Mouse (Mus musculus) adrenal gland, postnatal 14 days (tissue): Measurements from ENCODE around the gene Olfr771. TPM values are rescaled to one million over a fixed set of nuclear protein-coding genes. Genes with fewer than 3 reads are reported as not detected.
"Not testable (repeated sequence)": the region's sequence is repeated elsewhere in the genome, so short reads cannot be mapped to it uniquely, and the experiment has no call there.

Source experiments
- DNase-seq: peaks from one replicate; pipeline ENCODE4 v3.0.0; 2021; ENCODE audit warnings: mixed read lengths
- long read RNA-seq, 2 experiments: library from polyadenylated mRNA; stranded (forward); transcript quantifications; one replicate each; pipeline ENCODE4 v2.0.0; 2021
- total RNA-seq: library from RNA; stranded (reverse); gene quantifications from 2 replicates; pipeline ENCODE4 v1.2.3, GENCODE M21; 2021

Gene Olfr771
- total RNA-seq: not detected in 2 replicates
- long read RNA-seq, experiment 1: 0 reads
- long read RNA-seq, experiment 2: 0 reads

- DNase-seq: no peak
Observed at GRCm38 (mm10) chr10:129164651-129165050, at the start of gene Olfr771. Gene Olfr771, minus strand, starts transcription at chr10:129164751.

DNA sequence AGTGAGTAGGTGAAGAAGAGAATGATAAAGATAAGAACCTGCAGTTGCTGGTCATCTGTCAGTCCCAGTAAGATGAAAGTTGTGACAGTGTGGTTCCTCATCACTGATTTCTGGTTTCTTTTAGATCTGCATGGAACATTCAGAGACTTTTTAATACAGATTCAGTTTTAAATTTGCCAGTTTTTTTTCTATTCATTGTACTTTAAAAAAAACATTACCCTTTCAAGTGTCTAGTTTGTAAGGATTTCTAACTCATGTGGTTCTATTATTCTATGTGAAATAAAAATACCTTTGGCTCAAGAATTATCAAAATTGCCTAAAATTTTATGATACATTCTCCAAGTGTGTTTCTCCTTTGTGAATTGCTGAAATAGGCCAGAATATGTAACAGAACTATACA is 22.8 kb upstream of the Olfr771 start, which contains the start of gene Olfr773:
Gene Olfr773, minus strand, starts transcription at position 101 of the 400 bp plus-strand sequence.
- DNase-seq: not testable (repeated sequence)

- DNase-seq: not testable (repeated sequence)
Observed at GRCm38 (mm10) chr10:129177821-129178220, 13.3 kb upstream of the Olfr771 start, which contains the start of gene Olfr772. Gene Olfr772, minus strand, starts transcription at chr10:129177921.

- no peak for DNase-seq
Observed at GRCm38 (mm10) chr10:129138898-129139297, 25.7 kb downstream of the Olfr771 start, which contains the start of gene Olfr770. Gene Olfr770, minus strand, starts transcription at chr10:129138998.

DNA sequence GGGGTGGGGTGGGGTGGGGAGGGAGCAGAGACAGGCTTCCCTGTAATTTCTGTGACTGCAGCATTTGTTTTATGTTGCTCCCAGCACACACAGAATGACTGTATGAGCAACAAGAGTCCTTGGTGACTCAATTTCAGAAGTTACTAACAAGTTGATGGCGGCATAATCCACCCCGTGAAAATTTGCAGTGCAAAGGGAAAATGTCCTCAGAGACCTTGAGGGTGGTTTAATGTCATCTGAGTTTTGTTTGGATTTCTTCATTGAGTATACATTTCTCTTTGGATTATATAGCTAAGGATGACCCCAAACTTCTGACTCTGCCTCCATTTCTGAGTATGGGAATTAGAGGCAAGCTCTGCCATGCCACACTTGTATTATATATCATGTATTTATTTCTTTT is 46.8 kb downstream of the Olfr771 start, which contains the start of gene Olfr769:
Gene Olfr769, minus strand, starts transcription at position 101 of the 400 bp plus-strand sequence.
- DNase-seq: peak; percentile 4

GRCm38 (mm10) chr10:129115146-129115545 is 49.4 kb downstream of the Olfr771 start:
- no peak for DNase-seq

Other genes with a start within 250 kb of the Olfr771 start
- 10.9 and 15.5 TPM in 2 replicates for gene Rdh5, start 241.9 kb downstream of the Olfr771 start, total RNA-seq
- gene Bloc1s1, start 240.7 kb downstream of the Olfr771 start, total RNA-seq: 220 TPM in 2 replicates
- 18.7 and 19.0 TPM in 2 replicates for gene Itga7, start 230.9 kb downstream of the Olfr771 start, total RNA-seq
- 0.83 and 37.1 TPM in 2 replicates for gene Mettl7b, start 203.8 kb downstream of the Olfr771 start, total RNA-seq
- not detected in 2 replicates for gene Olfr9, start 175.3 kb downstream of the Olfr771 start, total RNA-seq
- gene Olfr763, start 154.0 kb downstream of the Olfr771 start, total RNA-seq: not detected in 2 replicates
- not detected in 2 replicates for gene Olfr764-ps1, start 124.9 kb downstream of the Olfr771 start, total RNA-seq
- not detected in 2 replicates for gene Olfr765, start 114.8 kb downstream of the Olfr771 start, total RNA-seq
- gene Olfr766-ps1, start 95.8 kb downstream of the Olfr771 start, total RNA-seq: not detected in 2 replicates
- gene Olfr767, start 81.8 kb downstream of the Olfr771 start, total RNA-seq: not detected in 2 replicates
- gene Olfr768, start 65.4 kb downstream of the Olfr771 start, total RNA-seq: not detected in 2 replicates
- not detected in 2 replicates for gene Olfr769, start 46.9 kb downstream of the Olfr771 start, total RNA-seq
- not detected in 2 replicates for gene Olfr770, start 25.8 kb downstream of the Olfr771 start, total RNA-seq
- gene Olfr772, start 13.2 kb upstream of the Olfr771 start, total RNA-seq: not detected in 2 replicates
- not detected in 2 replicates for gene Olfr773, start 22.7 kb upstream of the Olfr771 start, total RNA-seq
- not detected in 2 replicates for gene Olfr774, start 71.5 kb upstream of the Olfr771 start, total RNA-seq
- gene Olfr775, start 83.7 kb upstream of the Olfr771 start, total RNA-seq: not detected in 2 replicates
- gene Olfr776, start 94.4 kb upstream of the Olfr771 start, total RNA-seq: not detected in 2 replicates
- gene Olfr777, start 106.7 kb upstream of the Olfr771 start, total RNA-seq: not detected in 2 replicates
- gene Olfr780, start 153.4 kb upstream of the Olfr771 start, total RNA-seq: not detected in 2 replicates
- gene Olfr781, start 164.1 kb upstream of the Olfr771 start, total RNA-seq: not detected in 2 replicates
- not detected in 2 replicates for gene Olfr782, start 184.1 kb upstream of the Olfr771 start, total RNA-seq
- gene Olfr784, start 219.3 kb upstream of the Olfr771 start, total RNA-seq: not detected in 2 replicates
- gene Olfr785, start 240.7 kb upstream of the Olfr771 start, total RNA-seq: not detected in 2 replicates